Mouse (Mus musculus) stomach, postnatal 0 days (tissue): ENCODE data around the gene Cd3d. TPM values are rescaled to one million over a fixed set of nuclear protein-coding genes. Genes with fewer than 3 reads are reported as not detected.
A peak's percentile ranks its signal among the peaks of the same experiment; 100 is the strongest.

ENCODE experiments used
- ATAC-seq: fragments of 200-750 bp; cut with Nextera tagmentation; 2 replicates; pipeline ENCODE4 v1.8.0; 2017; ENCODE audit not compliant: low FRiP score, low TSS enrichment
- DNase-seq: peaks from one replicate; pipeline ENCODE4 v3.0.0-alpha.2; 2016; ENCODE audit warnings: low spot score
- H3K27ac ChIP-seq: fragments of 300-500 bp; sonication (generic); replicated peaks from 2 replicates; pipeline ENCODE4 v1.5.1; 2014; ENCODE audit warnings: mild to moderate bottlenecking, control low read depth
- H3K27me3 ChIP-seq: fragments of 300-500 bp; sonication (generic); 2 replicates; pipeline ENCODE4 v1.6.1; 2014; ENCODE audit warnings: low read length; ENCODE audit not compliant: control insufficient read depth, insufficient read depth
- H3K36me3 ChIP-seq: fragments of 300-500 bp; sonication (generic); 2 replicates; pipeline ENCODE4 v1.6.1; 2014; ENCODE audit warnings: low read length, mixed read lengths; ENCODE audit not compliant: control insufficient read depth, insufficient read depth
- H3K4me1 ChIP-seq: fragments of 300-500 bp; sonication (generic); replicated peaks from 2 replicates; pipeline ENCODE4 v1.6.1; 2014; ENCODE audit warnings: antibody characterized with exemption; ENCODE audit not compliant: control insufficient read depth, insufficient read depth
- H3K4me2 ChIP-seq: fragments of 300-500 bp; sonication (generic); replicated peaks from 2 replicates; pipeline ENCODE4 v1.6.1; 2014; ENCODE audit warnings: low read depth, mild to moderate bottlenecking, control low read depth, moderate library complexity
- H3K4me3 ChIP-seq: fragments of 300-500 bp; sonication (generic); 2 replicates; pipeline ENCODE4 v1.5.1; 2014; ENCODE audit warnings: low read depth, low read length, control low read depth
- H3K9ac ChIP-seq: fragments of 300-500 bp; sonication (generic); 2 replicates; pipeline ENCODE4 v1.6.1; 2014; ENCODE audit warnings: mild to moderate bottlenecking, low read length, control low read depth, mixed read lengths
- H3K9me3 ChIP-seq: fragments of 300-500 bp; sonication (generic); 2 replicates; pipeline ENCODE4 v1.6.1; 2016; ENCODE audit warnings: low read length; ENCODE audit not compliant: control insufficient read depth
- CTCF ChIP-seq: IDR thresholded peaks from 2 replicates; pipeline ENCODE4 v1.5.1; 2016; ENCODE audit warnings: antibody characterized with exemption, low read depth, mild to moderate bottlenecking, moderate library complexity
- EP300 ChIP-seq: optimal IDR thresholded peaks from 2 replicates; pipeline ENCODE3; 2016; ENCODE audit warnings: antibody characterized with exemption
- WGBS: fragments of 180-500 bp; shearing (Covaris S2); extraction: QIAGEN DNeasy Blood & Tissue Kit; methylation state at CpG from one replicate; pipeline ENCODE4 v1.1.7; 2014; 5-methylcytosine and 5-hydroxymethylcytosine counted together
- polyA plus RNA-seq: library from polyadenylated mRNA; unstranded; fragments of >200 nt; fragmentation: Nextera tagmentation; extraction: Ambion mirVana; gene quantifications from 2 replicates; pipeline ENCODE4 v1.2.1, GENCODE M21; 2015

Gene Cd3d
- polyA plus RNA-seq, 1 experiment from 2014 or later = 0.15 TPM

- no peak for TF ChIP-seq EP300
- no peak for TF ChIP-seq CTCF
Observed at GRCm38 (mm10) chr9:44994962-44995361, 13.4 kb downstream of the Cd3d start.

GRCm38 (mm10) chr9:44996590-44996989 is 15.0 kb downstream of the Cd3d start:
- Histone ChIP-seq H3K4me3 (no peak overlapping the region), H3K36me3 (no peaks in the 10 kb centered on the region), H3K4me2 (no peak overlapping the region), H3K27me3 (no peaks in the 10 kb centered on the region), H3K27ac (no peak overlapping the region), H3K9me3 (no peaks in the 10 kb centered on the region), H3K4me1 (no peaks in the 10 kb centered on the region), H3K9ac (no peak overlapping the region)
- no peak for TF ChIP-seq CTCF
- TF ChIP-seq EP300 = no peak
- DNase-seq = no peak
- 93% methylated on average over 7 of the region's 7 CpGs for WGBS
- ATAC-seq = no peak

More at GRCm38 (mm10) chr9:44994962-44995361, 13.4 kb downstream of the Cd3d start:
- no peaks in the 10 kb centered on the region for H3K27me3 ChIP-seq
- no peak overlapping the region for H3K27ac ChIP-seq
- DNase-seq (no peak), ATAC-seq (no peak)
- H3K4me2 ChIP-seq = no peak overlapping the region
- no peak overlapping the region for H3K9ac ChIP-seq
- no peaks in the 10 kb centered on the region for H3K36me3 ChIP-seq
- H3K9me3 ChIP-seq = no peaks in the 10 kb centered on the region
- no peak overlapping the region for H3K4me3 ChIP-seq
- no peaks in the 10 kb centered on the region for H3K4me1 ChIP-seq
- 55% methylated on average over 4 of the region's 4 CpGs for WGBS

- no peak overlapping the region for H3K4me3 ChIP-seq
- no peak overlapping the region for H3K9ac ChIP-seq
- ATAC-seq = no peak
- H3K36me3 ChIP-seq = no peaks in the 10 kb centered on the region
- H3K4me1 ChIP-seq = no peaks in the 10 kb centered on the region
- TF ChIP-seq EP300 = no peak
- no peak for TF ChIP-seq CTCF
- no peaks in the 10 kb centered on the region for H3K27me3 ChIP-seq
- DNase-seq = no peak
- no peaks in the 10 kb centered on the region for H3K9me3 ChIP-seq
- H3K27ac ChIP-seq = no peak overlapping the region
- WGBS = 67% methylated on average over 11 of the region's 11 CpGs
- H3K4me2 ChIP-seq = no peak overlapping the region
Observed at GRCm38 (mm10) chr9:44998138-44998537, 16.6 kb downstream of the Cd3d start.

- 0 out of 2 replicates have a peak, but pooled peaks have one; percentile 15 for ATAC-seq
- Histone ChIP-seq H3K27ac (no peak overlapping the region), H3K36me3 (no peaks in the 10 kb centered on the region), H3K9me3 (no peaks in the 10 kb centered on the region), H3K4me3 (no peak overlapping the region), H3K9ac (no peak overlapping the region), H3K4me1 (no peaks in the 10 kb centered on the region), H3K4me2 (no peak overlapping the region), H3K27me3 (no peaks in the 10 kb centered on the region)
- no peak for DNase-seq
- TF ChIP-seq CTCF (0 out of 2 replicates have a peak, but pooled peaks have one; percentile 10), EP300 (no peak)
- WGBS = 57% methylated on average over 6 of the region's 6 CpGs
Observed at GRCm38 (mm10) chr9:44999171-44999570, 17.6 kb downstream of the Cd3d start.

- no peak for TF ChIP-seq EP300
- no peak for TF ChIP-seq CTCF
Observed at GRCm38 (mm10) chr9:44999776-45000175, 18.2 kb downstream of the Cd3d start.

GRCm38 (mm10) chr9:45000249-45000648 is 18.7 kb downstream of the Cd3d start:
- TF ChIP-seq EP300 (no peak), CTCF (no peak)
- ATAC-seq (no peak), DNase-seq (no peak)
- Histone ChIP-seq H3K4me3 (no peak overlapping the region), H3K9ac (no peak overlapping the region), H3K27me3 (no peaks in the 10 kb centered on the region), H3K9me3 (no peaks in the 10 kb centered on the region), H3K4me1 (no peaks in the 10 kb centered on the region), H3K4me2 (no peak overlapping the region), H3K27ac (no peak overlapping the region), H3K36me3 (no peaks in the 10 kb centered on the region)
- 51% methylated on average over 2 of the region's 3 CpGs for WGBS

More at GRCm38 (mm10) chr9:44999776-45000175, 18.2 kb downstream of the Cd3d start:
- no peaks in the 10 kb centered on the region for H3K36me3 ChIP-seq
- H3K9me3 ChIP-seq = no peaks in the 10 kb centered on the region
- H3K9ac ChIP-seq = no peak overlapping the region
- no peak overlapping the region for H3K4me2 ChIP-seq
- H3K27ac ChIP-seq = no peak overlapping the region
- DNase-seq = no peak
- WGBS = 75% methylated on average over 5 of the region's 5 CpGs
- no peaks in the 10 kb centered on the region for H3K27me3 ChIP-seq
- no peak for ATAC-seq
- no peaks in the 10 kb centered on the region for H3K4me1 ChIP-seq
- H3K4me3 ChIP-seq = no peak overlapping the region
